Mouse (Mus musculus): ENCODE data around the gene Nabp1. TPM values are rescaled to one million over a fixed set of nuclear protein-coding genes. Genes with fewer than 3 reads are reported as not detected.

The Nabp1 gene
- 7.6 and 8.4 TPM in 2 replicates for polyA plus RNA-seq (2016; fragmentation: Nextera tagmentation; extraction: Ambion mirVana)

- H3K36me3 ChIP-seq: no peaks in the 10 kb centered on the region
- peak; percentile 100 for ATAC-seq (ENCODE audit: low FRiP score)
- H3K9me3 ChIP-seq (replicated peaks): no peaks in the 10 kb centered on the region
- peak within 1 kb of the TSS; percentile 58 for H3K4me3 ChIP-seq
- no peaks in the 10 kb centered on the region for H3K27me3 ChIP-seq
- H3K4me2 ChIP-seq (replicated peaks): peak within 1 kb of the TSS; percentile 96
- H3K27ac ChIP-seq: peak within 1 kb of the TSS; percentile 75
- H3K9ac ChIP-seq: peak within 1 kb of the TSS; percentile 70
- 0 out of 2 replicates have a peak, but pooled peaks cover 4% of the 10 kb centered on the region for H3K4me1 ChIP-seq
- WGBS: under 1% methylated on average over 51 of the region's 51 CpGs
These were observed at the start of gene Nabp1 for GRCm38 (mm10) chr1:51478262-51479026. TSS of gene Nabp1 (minus strand) at chr1:51478425.

- no peak for ATAC-seq (ENCODE audit: low FRiP score)
- Histone ChIP-seq H3K27ac (no peak overlapping the region), H3K27me3 (no peaks in the 10 kb centered on the region), H3K9ac (no peak overlapping the region), H3K9me3 (replicated peaks) (no peaks in the 10 kb centered on the region), H3K4me3 (no peak overlapping the region), H3K4me1 (0 out of 2 replicates have a peak, but pooled peaks cover 3% of the 10 kb centered on the region), H3K4me2 (replicated peaks) (no peak overlapping the region), H3K36me3 (no peaks in the 10 kb centered on the region)
- 74% methylated on average over 1 of the region's 1 CpGs for WGBS
These were observed 47.5 kb upstream of the Nabp1 start for GRCm38 (mm10) chr1:51525563-51526265.

- Histone ChIP-seq H3K4me2 (replicated peaks) (no peak overlapping the region), H3K27ac (no peak overlapping the region), H3K4me3 (no peak overlapping the region), H3K9me3 (replicated peaks) (no peaks in the 10 kb centered on the region), H3K36me3 (no peaks in the 10 kb centered on the region), H3K9ac (no peak overlapping the region), H3K27me3 (no peaks in the 10 kb centered on the region), H3K4me1 (no peaks in the 10 kb centered on the region)
- ATAC-seq (ENCODE audit: low FRiP score): 0 out of 2 replicates have a peak, but pooled peaks have one; percentile 46
- 62% methylated on average over 8 of the region's 8 CpGs for WGBS
These were observed 43.4 kb upstream of the Nabp1 start for GRCm38 (mm10) chr1:51521651-51522050.

- H3K36me3 ChIP-seq: no peaks in the 10 kb centered on the region
- no peak overlapping the region for H3K9ac ChIP-seq
- 81% methylated on average over 5 of the region's 5 CpGs for WGBS
- no peak for ATAC-seq (ENCODE audit: low FRiP score)
- H3K4me1 ChIP-seq: no peaks in the 10 kb centered on the region
- no peak overlapping the region for H3K27ac ChIP-seq
- H3K27me3 ChIP-seq: no peaks in the 10 kb centered on the region
- no peaks in the 10 kb centered on the region for H3K9me3 ChIP-seq (replicated peaks)
- no peak overlapping the region for H3K4me2 ChIP-seq (replicated peaks)
- H3K4me3 ChIP-seq: no peak overlapping the region
These were observed 42.1 kb upstream of the Nabp1 start for GRCm38 (mm10) chr1:51520246-51520780.

- Histone ChIP-seq H3K4me1 (no peaks in the 10 kb centered on the region), H3K36me3 (no peaks in the 10 kb centered on the region), H3K27me3 (no peaks in the 10 kb centered on the region), H3K9ac (no peak overlapping the region), H3K27ac (no peak overlapping the region), H3K4me2 (replicated peaks) (no peak overlapping the region), H3K9me3 (replicated peaks) (no peaks in the 10 kb centered on the region), H3K4me3 (no peak overlapping the region)
- WGBS: 86% methylated on average over 3 of the region's 3 CpGs
- no peak for ATAC-seq (ENCODE audit: low FRiP score)
These were observed 40.9 kb upstream of the Nabp1 start for GRCm38 (mm10) chr1:51519112-51519511.

- 47% methylated on average over 2 of the region's 2 CpGs for WGBS
- H3K9ac ChIP-seq: no peak overlapping the region
- H3K27me3 ChIP-seq: no peaks in the 10 kb centered on the region
- no peak overlapping the region for H3K27ac ChIP-seq
- H3K36me3 ChIP-seq: no peaks in the 10 kb centered on the region
- H3K9me3 ChIP-seq (replicated peaks): no peaks in the 10 kb centered on the region
- no peak for ATAC-seq (ENCODE audit: low FRiP score)
- H3K4me2 ChIP-seq (replicated peaks): no peak overlapping the region
- H3K4me3 ChIP-seq: no peak overlapping the region
- no peaks in the 10 kb centered on the region for H3K4me1 ChIP-seq
These were observed 37.4 kb upstream of the Nabp1 start for GRCm38 (mm10) chr1:51515625-51516024.

GRCm38 (mm10) chr1:51515041-51515440 lies 36.8 kb upstream of the Nabp1 start:
- WGBS: 83% methylated on average over 3 of the region's 3 CpGs
- Histone ChIP-seq H3K27ac (no peak overlapping the region), H3K36me3 (no peaks in the 10 kb centered on the region), H3K4me2 (replicated peaks) (no peak overlapping the region), H3K9me3 (replicated peaks) (no peaks in the 10 kb centered on the region), H3K4me1 (no peaks in the 10 kb centered on the region), H3K27me3 (no peaks in the 10 kb centered on the region), H3K9ac (no peak overlapping the region), H3K4me3 (no peak overlapping the region)
- no peak for ATAC-seq (ENCODE audit: low FRiP score)

- H3K9ac ChIP-seq: no peak overlapping the region
These were observed 36.2 kb upstream of the Nabp1 start for GRCm38 (mm10) chr1:51514379-51514778.

GRCm38 (mm10) chr1:51513059-51513713 lies 35.0 kb upstream of the Nabp1 start:
- H3K4me3 ChIP-seq: no peak overlapping the region
- WGBS: 80% methylated on average over 7 of the region's 7 CpGs
- no peaks in the 10 kb centered on the region for H3K36me3 ChIP-seq
- no peak overlapping the region for H3K9ac ChIP-seq
- no peaks in the 10 kb centered on the region for H3K27me3 ChIP-seq
- H3K9me3 ChIP-seq (replicated peaks): no peaks in the 10 kb centered on the region
- no peak overlapping the region for H3K27ac ChIP-seq
- no peaks in the 10 kb centered on the region; the same call in 1 of the 2 replicates for H3K4me1 ChIP-seq
- no peak overlapping the region for H3K4me2 ChIP-seq (replicated peaks)
- no peak for ATAC-seq (ENCODE audit: low FRiP score)

More at GRCm38 (mm10) chr1:51514379-51514778, 36.2 kb upstream of the Nabp1 start:
- Histone ChIP-seq H3K27me3 (no peaks in the 10 kb centered on the region), H3K27ac (no peak overlapping the region), H3K4me1 (no peaks in the 10 kb centered on the region), H3K4me3 (no peak overlapping the region), H3K9me3 (replicated peaks) (no peaks in the 10 kb centered on the region), H3K36me3 (no peaks in the 10 kb centered on the region), H3K4me2 (replicated peaks) (no peak overlapping the region)
- no peak for ATAC-seq (ENCODE audit: low FRiP score)
- 90% methylated on average over 2 of the region's 2 CpGs for WGBS

GRCm38 (mm10) chr1:51512326-51512725 lies 34.1 kb upstream of the Nabp1 start:
- no peak overlapping the region for H3K9ac ChIP-seq
- no peaks in the 10 kb centered on the region for H3K36me3 ChIP-seq
- 92% methylated on average over 2 of the region's 2 CpGs for WGBS
- no peak for ATAC-seq (ENCODE audit: low FRiP score)
- no peaks in the 10 kb centered on the region for H3K27me3 ChIP-seq
- no peak overlapping the region for H3K27ac ChIP-seq
- no peak overlapping the region for H3K4me2 ChIP-seq (replicated peaks)
- no peaks in the 10 kb centered on the region; the same call in 1 of the 2 replicates for H3K4me1 ChIP-seq
- H3K9me3 ChIP-seq (replicated peaks): no peaks in the 10 kb centered on the region
- H3K4me3 ChIP-seq: no peak overlapping the region

GRCm38 (mm10) chr1:51509776-51510175 lies 31.6 kb upstream of the Nabp1 start:
- no peak overlapping the region for H3K9ac ChIP-seq
- H3K36me3 ChIP-seq: no peaks in the 10 kb centered on the region
- no peaks in the 10 kb centered on the region for H3K9me3 ChIP-seq (replicated peaks)
- no peak overlapping the region for H3K27ac ChIP-seq
- WGBS: 79% methylated on average over 8 of the region's 8 CpGs
- H3K4me1 ChIP-seq: no peaks in the 10 kb centered on the region; the same call in 1 of the 2 replicates
- ATAC-seq (ENCODE audit: low FRiP score): no peak
- no peaks in the 10 kb centered on the region for H3K27me3 ChIP-seq
- H3K4me2 ChIP-seq (replicated peaks): no peak overlapping the region
- no peak overlapping the region for H3K4me3 ChIP-seq

GRCm38 (mm10) chr1:51509083-51509482 lies 30.9 kb upstream of the Nabp1 start:
- WGBS: 31% methylated on average over 7 of the region's 7 CpGs
- no peak for ATAC-seq (ENCODE audit: low FRiP score)
- H3K27me3 ChIP-seq: no peaks in the 10 kb centered on the region
- no peak overlapping the region for H3K4me3 ChIP-seq
- H3K27ac ChIP-seq: no peak overlapping the region
- H3K9me3 ChIP-seq (replicated peaks): no peaks in the 10 kb centered on the region
- no peak overlapping the region for H3K9ac ChIP-seq
- H3K36me3 ChIP-seq: no peaks in the 10 kb centered on the region
- no peak overlapping the region for H3K4me2 ChIP-seq (replicated peaks)
- H3K4me1 ChIP-seq: no peaks in the 10 kb centered on the region; the same call in 1 of the 2 replicates
